Mouse (Mus musculus) heart, embryonic 16.5 days (tissue): ENCODE results near the gene Kdm5d. TPM values are rescaled to one million over a fixed set of nuclear protein-coding genes. Genes with fewer than 3 reads are reported as not detected.

Experiments used
- ATAC-seq: fragments of 200-750 bp; cut with Nextera tagmentation; replicated peaks from 2 replicates; pipeline ENCODE4 v1.8.0; 2017; ENCODE audit warnings: moderate number of reproducible peaks; ENCODE audit not compliant: insufficient read depth, low FRiP score; ENCODE audit errors: extremely low read depth
- H3K27ac ChIP-seq: fragments of 300-500 bp; sonication (generic); 2 replicates; pipeline ENCODE4 v1.5.1; 2014; ENCODE audit warnings: mild to moderate bottlenecking, low read length, control low read depth, moderate library complexity
- H3K27me3 ChIP-seq: fragments of 300-500 bp; sonication (generic); 2 replicates; pipeline ENCODE4 v1.6.1; 2014; ENCODE audit warnings: low read length, mixed read lengths; ENCODE audit not compliant: control insufficient read depth, insufficient read depth
- H3K36me3 ChIP-seq: fragments of 300-500 bp; sonication (generic); 2 replicates; pipeline ENCODE4 v1.6.1; 2014; ENCODE audit not compliant: control insufficient read depth, insufficient read depth
- H3K4me1 ChIP-seq: fragments of 300-500 bp; sonication (generic); 2 replicates; pipeline ENCODE4 v1.6.1; 2014; ENCODE audit warnings: low read length, mixed read lengths; ENCODE audit not compliant: control insufficient read depth, insufficient read depth
- H3K4me2 ChIP-seq: fragments of 300-500 bp; sonication (generic); 2 replicates; pipeline ENCODE4 v1.6.1; 2014; ENCODE audit warnings: low read depth, mild to moderate bottlenecking, control low read depth, low read length
- H3K4me3 ChIP-seq: fragments of 300-500 bp; sonication (generic); 2 replicates; pipeline ENCODE4 v1.5.1; 2014; ENCODE audit warnings: mild to moderate bottlenecking, control low read depth, low read length
- H3K9ac ChIP-seq: fragments of 300-500 bp; sonication (generic); 2 replicates; pipeline ENCODE4 v1.6.1; 2014; ENCODE audit warnings: low read length, control low read depth
- H3K9me3 ChIP-seq: fragments of 300-500 bp; sonication (generic); replicated peaks from 2 replicates; pipeline ENCODE4 v1.6.1; 2016; ENCODE audit warnings: low read length; ENCODE audit not compliant: control insufficient read depth
- WGBS: fragments of 180-500 bp; shearing (Covaris S2); extraction: QIAGEN DNeasy Blood & Tissue Kit; methylation state at CpG from one replicate; pipeline ENCODE4 v1.1.7; 2014; 5-methylcytosine and 5-hydroxymethylcytosine counted together
- microRNA-seq: library from miRNA; unstranded; fragments of <30 nt; microRNA quantifications from one replicate; pipeline ENCODE4, GENCODE M21; 2017
- polyA plus RNA-seq: library from polyadenylated mRNA; unstranded; fragments of >200 nt; fragmentation: Nextera tagmentation; extraction: Ambion mirVana; gene quantifications from 2 replicates; pipeline ENCODE4 v1.2.1, GENCODE M21; 2015

Kdm5d gene
- 3.2 and 5.1 TPM in 2 replicates for polyA plus RNA-seq

DNA sequence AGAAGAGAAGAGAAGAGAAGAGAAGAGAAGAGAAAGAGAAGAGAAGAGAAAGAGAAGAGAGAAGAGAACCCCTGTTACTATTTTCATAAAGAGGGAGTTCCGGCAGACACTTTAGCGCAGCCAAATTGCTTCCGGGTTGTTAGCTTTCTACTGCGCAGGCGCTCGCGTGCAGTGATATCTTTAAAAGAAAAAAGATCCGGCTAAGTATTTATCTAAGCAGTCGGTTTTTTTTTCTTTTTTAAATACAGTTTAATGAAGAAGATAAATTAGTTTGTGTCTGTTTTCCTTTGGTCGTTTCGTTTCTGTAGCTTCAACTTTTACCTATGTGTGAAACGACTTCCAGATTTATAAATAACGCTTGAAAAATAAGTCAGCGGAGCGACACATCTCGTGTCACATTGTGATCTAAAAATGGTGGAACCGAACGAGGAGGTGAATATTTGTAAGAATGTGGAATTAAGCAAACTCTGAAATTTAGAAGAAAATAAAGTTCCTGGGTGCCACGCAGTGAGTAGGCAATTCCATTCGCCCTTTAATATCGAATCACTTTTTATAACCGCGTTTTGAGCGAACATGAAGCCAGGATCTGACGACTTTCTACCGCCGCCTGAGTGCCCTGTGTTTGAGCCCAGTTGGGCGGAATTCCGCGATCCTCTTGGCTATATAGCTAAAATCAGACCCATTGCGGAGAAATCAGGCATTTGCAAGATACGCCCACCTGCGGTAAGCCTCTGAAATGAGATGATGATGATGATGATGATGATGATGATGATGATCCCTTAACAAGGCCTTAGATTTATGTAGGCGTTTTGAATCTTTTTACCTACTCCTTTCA lies at the start of gene Kdm5d:
Gene Kdm5d, plus strand, starts transcription at position 396 of the 835 bp plus-strand sequence.
- ATAC-seq: no peak
- Histone ChIP-seq H3K4me1 (no peaks in the 10 kb centered on the region), H3K27me3 (no peaks in the 10 kb centered on the region), H3K4me3 (peak within 1 kb of the TSS; percentile 54), H3K9me3 (no peaks in the 10 kb centered on the region), H3K9ac (peak within 1 kb of the TSS; percentile 46), H3K36me3 (no peaks in the 10 kb centered on the region), H3K4me2 (peak within 1 kb of the TSS; percentile 47; the same call in 1 of the 2 replicates), H3K27ac (no peak within 1 kb of the TSS; the same call in 1 of the 2 replicates)
- 2% methylated on average over 33 of the region's 34 CpGs for WGBS

DNA sequence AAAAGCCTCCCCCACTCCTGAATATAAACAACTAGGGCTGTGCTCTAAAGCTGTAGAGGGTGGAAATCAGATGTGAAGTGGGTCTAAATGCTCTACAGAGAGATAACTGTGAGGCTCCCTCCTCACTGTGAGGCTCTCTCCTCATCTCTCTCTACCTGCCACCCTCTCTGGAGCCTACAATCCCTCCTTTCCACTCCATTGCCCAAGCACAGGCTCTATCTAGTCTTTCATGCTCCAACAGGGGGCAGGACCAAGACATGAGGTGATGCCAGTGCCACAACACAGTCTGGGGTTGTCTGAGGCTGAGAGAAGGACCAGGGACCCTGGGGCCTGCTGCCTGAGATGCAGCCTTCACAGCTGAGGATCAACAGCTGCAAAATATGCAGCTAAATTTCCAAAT lies 25.2 kb upstream of the Kdm5d start:
- Histone ChIP-seq H3K27ac (no peak overlapping the region), H3K4me3 (no peak overlapping the region), H3K9ac (no peak overlapping the region), H3K27me3 (no peaks in the 10 kb centered on the region), H3K36me3 (no peaks in the 10 kb centered on the region), H3K9me3 (no peaks in the 10 kb centered on the region), H3K4me2 (no peak overlapping the region), H3K4me1 (no peaks in the 10 kb centered on the region)
- ATAC-seq: no peak

DNA sequence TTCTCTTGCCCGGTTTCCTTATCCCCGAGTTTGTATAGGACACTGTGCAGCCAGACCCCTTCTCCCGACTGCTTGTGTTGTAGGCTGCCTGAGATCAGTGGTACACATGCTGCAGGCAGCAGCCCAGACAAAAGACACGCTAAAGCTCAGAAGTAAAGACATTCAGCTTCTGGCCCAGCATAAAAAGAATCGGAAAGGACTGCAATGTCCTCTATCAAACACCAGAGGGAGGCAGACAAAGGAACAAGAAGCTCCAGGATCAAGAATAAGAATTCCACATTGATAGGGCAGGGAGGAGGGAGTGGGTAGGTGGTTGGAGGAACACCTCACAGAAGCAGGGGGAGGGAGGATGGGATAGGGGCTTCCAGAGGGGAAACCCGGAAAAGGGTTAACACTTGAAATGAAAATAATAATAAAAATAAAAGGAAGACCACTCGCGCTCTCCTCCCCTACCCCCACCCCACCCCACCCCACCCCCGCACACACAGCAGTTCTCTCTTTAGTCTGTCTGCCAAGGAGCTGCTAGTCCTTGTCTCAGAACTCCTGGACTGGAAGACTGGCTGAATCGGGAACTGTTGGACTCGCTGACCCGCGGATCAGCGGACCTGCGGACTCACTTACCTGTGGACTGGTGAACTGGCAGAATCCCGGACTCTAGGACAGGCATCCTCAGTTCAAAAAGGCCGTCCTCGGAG lies 24.6 kb upstream of the Kdm5d start:
- H3K4me1 ChIP-seq: no peaks in the 10 kb centered on the region
- H3K4me2 ChIP-seq: no peak overlapping the region
- no peaks in the 10 kb centered on the region for H3K27me3 ChIP-seq
- ATAC-seq: no peak
- H3K27ac ChIP-seq: no peak overlapping the region
- H3K36me3 ChIP-seq: no peaks in the 10 kb centered on the region
- H3K9me3 ChIP-seq: no peaks in the 10 kb centered on the region
- no peak overlapping the region for H3K9ac ChIP-seq
- no peak overlapping the region for H3K4me3 ChIP-seq
- 29% methylated on average over 15 of the region's 18 CpGs for whole genome bisulfite sequencing

Small RNA genes lying within 50 kb of the gene (microRNA-seq; reads per million reads assigned to microRNA genes)
- gene Gm47281: not detected

Other genes with a start within 250 kb of the Kdm5d start
- gene Zfy1, start 100.4 kb upstream of the Kdm5d start, polyA plus RNA-seq: not detected in 2 replicates
- gene Uba1y, start 79.1 kb upstream of the Kdm5d start, polyA plus RNA-seq: not detected in 2 replicates
- 25.2 and 31.4 TPM in 2 replicates for gene Eif2s3y, start 112.8 kb downstream of the Kdm5d start, polyA plus RNA-seq